Mouse (Mus musculus) kidney, embryonic 16.5 days (tissue): Measurements from ENCODE around the gene Prrt1. TPM values are rescaled to one million over a fixed set of nuclear protein-coding genes. Genes with fewer than 3 reads are reported as not detected.
A peak's percentile ranks its signal among the peaks of the same experiment; 100 is the strongest.

Source experiments
- ATAC-seq: fragments of 200-750 bp; cut with Nextera tagmentation; 2 replicates; pipeline ENCODE4 v1.8.0; 2017; ENCODE audit warnings: moderate TSS enrichment; ENCODE audit not compliant: low FRiP score, low TSS enrichment
- H3K27ac ChIP-seq: fragments of 300-500 bp; sonication (generic); 2 replicates; pipeline ENCODE4 v1.5.1; 2014; ENCODE audit warnings: low read length
- H3K27me3 ChIP-seq: fragments of 300-500 bp; sonication (generic); 2 replicates; pipeline ENCODE4 v1.6.1; 2014; ENCODE audit warnings: low read length, control low read depth, mixed read lengths; ENCODE audit not compliant: insufficient read depth
- H3K36me3 ChIP-seq: fragments of 300-500 bp; sonication (generic); 2 replicates; pipeline ENCODE4 v1.6.1; 2014; ENCODE audit warnings: low read length, control low read depth, mixed read lengths; ENCODE audit not compliant: insufficient read depth
- H3K4me1 ChIP-seq: fragments of 300-500 bp; sonication (generic); 2 replicates; pipeline ENCODE4 v1.6.1; 2014; ENCODE audit warnings: low read length, control low read depth, mixed read lengths; ENCODE audit not compliant: insufficient read depth
- H3K4me2 ChIP-seq: fragments of 300-500 bp; sonication (generic); replicated peaks from 2 replicates; pipeline ENCODE4 v1.6.1; 2014; ENCODE audit warnings: low read depth, low read length
- H3K4me3 ChIP-seq: fragments of 300-500 bp; sonication (generic); 2 replicates; pipeline ENCODE4 v1.5.1; 2014; ENCODE audit warnings: mild to moderate bottlenecking, low read length
- H3K9ac ChIP-seq: fragments of 300-500 bp; sonication (generic); replicated peaks from 2 replicates; pipeline ENCODE4 v1.6.1; 2014; ENCODE audit warnings: low read length
- H3K9me3 ChIP-seq: fragments of 300-500 bp; sonication (generic); 2 replicates; pipeline ENCODE4 v1.6.1; 2016; ENCODE audit warnings: low read length, control low read depth
- WGBS: fragments of 180-500 bp; shearing (Covaris S2); extraction: QIAGEN DNeasy Blood & Tissue Kit; methylation state at CpG from one replicate; pipeline ENCODE4 v1.1.7; 2014; 5-methylcytosine and 5-hydroxymethylcytosine counted together
- polyA plus RNA-seq: library from polyadenylated mRNA; unstranded; fragments of >200 nt; fragmentation: Nextera tagmentation; extraction: Ambion mirVana; gene quantifications from 2 replicates; pipeline ENCODE4 v1.2.1, GENCODE M21; 2015

The Prrt1 gene
- polyA plus RNA-seq, 1 experiment from 2014 or later, result 0.29 TPM

DNA sequence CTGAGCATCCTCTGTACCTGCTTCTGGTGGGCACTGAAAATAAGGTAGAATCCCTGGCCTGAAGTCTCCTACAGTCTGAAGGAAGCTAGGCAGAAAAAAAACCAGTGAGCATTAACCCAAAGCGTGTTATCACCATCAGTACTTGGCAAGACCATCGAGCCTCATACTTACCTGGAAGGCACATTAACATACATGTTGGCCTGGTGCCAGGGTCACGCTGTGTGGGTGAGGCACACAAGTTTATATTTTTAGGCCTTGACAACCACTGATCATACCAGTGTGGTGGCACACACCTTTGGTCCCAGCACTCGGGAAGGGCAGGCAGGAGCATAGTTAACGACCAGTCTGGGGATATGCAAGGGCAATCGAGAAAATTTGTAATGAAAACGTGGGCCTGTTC, 21.3 kb upstream of the Prrt1 start:
- no peak overlapping the region for H3K4me2 ChIP-seq
- WGBS, result 67% methylated on average over 7 of the region's 7 CpGs
- H3K4me3 ChIP-seq, result no peak overlapping the region
- H3K36me3 ChIP-seq, result peaks cover 26% of the 10 kb centered on the region
- peaks cover 40% of the 10 kb centered on the region for H3K4me1 ChIP-seq
- ATAC-seq, result no peak
- H3K27me3 ChIP-seq, result no peaks in the 10 kb centered on the region
- H3K9me3 ChIP-seq, result no peaks in the 10 kb centered on the region
- H3K27ac ChIP-seq, result peak overlapping the region; percentile 47; the same call in 1 of the 2 replicates
- no peak overlapping the region; the same call in 1 of the 2 replicates for H3K9ac ChIP-seq

DNA sequence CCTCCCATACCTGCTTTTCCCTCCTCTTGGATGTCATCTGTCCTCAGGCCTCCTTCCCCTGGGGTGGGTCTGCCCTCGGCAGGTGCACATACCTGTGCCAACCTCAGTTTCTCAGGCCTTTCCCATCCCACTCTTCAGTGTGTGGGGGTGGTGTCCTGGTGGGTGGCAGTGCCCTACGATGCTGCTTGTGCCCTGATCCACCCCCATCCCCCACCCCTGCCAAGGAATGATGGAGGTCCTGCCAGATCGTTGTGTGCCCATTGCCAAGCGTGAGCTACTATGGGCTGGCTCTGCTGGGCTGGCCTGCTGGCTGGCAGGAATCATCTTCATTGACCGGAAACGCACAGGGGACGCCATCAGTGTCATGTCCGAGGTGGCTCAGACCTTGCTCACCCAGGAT, 18.3 kb upstream of the Prrt1 start:
- Histone ChIP-seq H3K36me3 (peaks cover 50% of the 10 kb centered on the region), H3K27me3 (no peaks in the 10 kb centered on the region), H3K4me3 (no peak overlapping the region), H3K4me1 (peaks cover 29% of the 10 kb centered on the region), H3K4me2 (no peak overlapping the region), H3K9ac (no peak overlapping the region), H3K9me3 (no peaks in the 10 kb centered on the region), H3K27ac (no peak overlapping the region)
- WGBS, result 94% methylated on average over 8 of the region's 8 CpGs
- no peak for ATAC-seq

DNA sequence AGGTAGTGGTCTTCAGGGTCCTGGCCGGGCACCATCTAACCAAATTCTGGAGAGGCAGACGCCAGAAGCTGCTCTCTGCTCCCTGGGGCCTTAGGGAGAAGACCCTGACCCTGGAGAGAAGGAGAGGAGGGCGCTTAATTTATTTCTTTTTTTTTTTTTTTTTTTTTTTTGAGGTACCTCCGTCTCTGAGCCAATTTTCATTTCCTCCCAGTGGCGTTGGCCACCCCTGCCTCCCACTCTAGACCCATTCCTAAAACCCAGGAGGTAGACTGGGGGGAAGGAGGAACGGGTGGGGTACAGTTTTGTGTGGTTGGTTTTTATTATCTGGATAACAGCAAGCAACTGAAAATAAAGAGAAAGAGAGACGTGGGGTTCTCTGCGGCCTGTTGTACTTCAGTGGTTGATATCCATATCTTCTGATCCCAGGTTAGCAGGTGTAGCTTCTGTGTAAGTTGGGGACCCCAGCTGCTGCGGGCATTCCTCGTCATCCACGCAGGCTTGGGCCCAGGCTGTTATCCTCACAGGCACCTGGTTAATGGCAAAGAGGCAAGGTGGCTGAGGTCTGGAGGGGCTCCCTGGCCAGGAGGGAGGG, 16.2 kb upstream of the Prrt1 start:
- Histone ChIP-seq H3K9me3 (no peaks in the 10 kb centered on the region), H3K4me3 (no peak overlapping the region), H3K9ac (no peak overlapping the region), H3K36me3 (peaks cover 65% of the 10 kb centered on the region), H3K4me1 (peaks cover 10% of the 10 kb centered on the region), H3K27ac (no peak overlapping the region), H3K4me2 (no peak overlapping the region), H3K27me3 (no peaks in the 10 kb centered on the region)
- WGBS, result 80% methylated on average over 11 of the region's 11 CpGs
- ATAC-seq, result no peak

DNA sequence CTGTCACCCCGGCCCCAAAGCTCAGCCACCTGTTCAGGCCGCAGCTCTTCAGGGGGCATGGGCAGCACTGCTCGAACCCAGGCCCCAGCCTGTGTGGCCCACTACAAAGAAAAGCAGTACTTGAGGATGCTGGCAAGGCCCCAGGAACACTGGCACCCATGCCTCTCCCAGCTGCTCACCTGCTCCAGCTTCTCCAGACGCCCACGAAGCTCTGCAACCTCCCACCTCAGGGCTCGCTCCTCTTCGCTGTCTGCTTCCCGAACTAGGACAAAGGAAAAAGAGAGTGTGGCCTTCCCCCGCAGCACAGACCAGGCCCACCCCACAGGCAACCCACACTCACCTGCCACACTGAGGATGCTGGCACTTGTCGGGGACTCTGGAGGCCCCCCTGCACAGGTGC, 15.5 kb upstream of the Prrt1 start:
- 94% methylated on average over 10 of the region's 10 CpGs for WGBS
- ATAC-seq, result no peak
- H3K36me3 ChIP-seq, result peaks cover 66% of the 10 kb centered on the region

DNA sequence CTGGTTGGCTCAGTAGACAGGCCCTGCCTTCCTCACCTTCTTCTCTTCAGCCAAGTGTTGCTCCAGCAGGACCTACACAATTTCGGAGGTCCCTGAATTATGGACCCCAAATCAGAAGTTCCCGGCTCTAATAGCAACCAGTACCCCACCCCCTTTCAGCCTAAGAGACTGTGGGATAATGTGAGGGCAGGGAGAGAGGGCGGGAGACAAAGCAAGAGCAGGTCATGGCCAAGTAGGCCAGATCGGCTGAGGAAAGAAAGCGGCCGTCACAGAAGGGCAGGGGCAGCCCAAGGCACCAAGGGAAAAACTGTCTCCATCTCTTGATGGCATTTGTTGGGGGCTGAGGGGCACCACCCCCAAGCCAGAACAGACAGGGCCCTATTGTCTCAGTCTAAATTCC, 13.5 kb upstream of the Prrt1 start, which contains the start of gene Egfl8:
Egfl8 (minus strand) TSS at position 101 of the 400 bp plus-strand sequence.
- ATAC-seq, result no peak
- no peak within 1 kb of the TSS for H3K9ac ChIP-seq
- peak within 1 kb of the TSS; percentile 67 for H3K27ac ChIP-seq
- no peaks in the 10 kb centered on the region for H3K9me3 ChIP-seq
- WGBS, result 75% methylated on average over 6 of the region's 6 CpGs
- peaks cover 68% of the 10 kb centered on the region for H3K36me3 ChIP-seq
- no peaks in the 10 kb centered on the region for H3K4me1 ChIP-seq
- H3K4me2 ChIP-seq, result no peak within 1 kb of the TSS
- no peaks in the 10 kb centered on the region for H3K27me3 ChIP-seq
- no peak within 1 kb of the TSS for H3K4me3 ChIP-seq

More for the DNA sequence above, 15.5 kb upstream of the Prrt1 start:
- Histone ChIP-seq H3K4me2 (no peak overlapping the region), H3K4me1 (peaks cover 4% of the 10 kb centered on the region; the same call in 1 of the 2 replicates), H3K4me3 (no peak overlapping the region), H3K27me3 (no peaks in the 10 kb centered on the region), H3K9ac (no peak overlapping the region), H3K9me3 (no peaks in the 10 kb centered on the region), H3K27ac (no peak overlapping the region)

DNA sequence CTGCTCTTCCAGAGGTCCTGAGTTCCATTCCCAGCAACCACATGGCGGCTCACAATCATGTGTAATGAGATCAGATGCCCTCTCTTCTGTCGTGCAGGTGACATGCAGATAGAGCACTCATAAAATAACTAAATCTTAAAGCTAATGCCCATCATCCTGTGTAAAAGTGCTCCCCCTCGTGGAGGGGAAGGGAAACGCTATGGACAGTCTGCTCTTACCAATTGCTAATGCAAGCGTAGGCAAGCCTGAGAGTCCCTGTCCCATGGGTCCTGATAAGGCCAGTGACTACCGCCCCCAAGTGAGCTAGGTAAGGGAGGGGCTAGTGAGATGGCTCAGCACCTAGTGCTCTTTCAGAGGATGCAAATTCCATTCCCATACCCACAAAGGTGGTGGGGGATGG, 10.3 kb upstream of the Prrt1 start:
- H3K4me3 ChIP-seq, result no peak overlapping the region
- ATAC-seq, result no peak; the same call in 1 of the 2 replicates
- H3K4me1 ChIP-seq, result no peaks in the 10 kb centered on the region
- no peaks in the 10 kb centered on the region for H3K27me3 ChIP-seq
- no peak overlapping the region for H3K9ac ChIP-seq
- H3K27ac ChIP-seq, result no peak overlapping the region
- no peak overlapping the region for H3K4me2 ChIP-seq
- H3K36me3 ChIP-seq, result peaks cover 56% of the 10 kb centered on the region
- H3K9me3 ChIP-seq, result no peaks in the 10 kb centered on the region
- 21% methylated on average over 6 of the region's 6 CpGs for WGBS

DNA sequence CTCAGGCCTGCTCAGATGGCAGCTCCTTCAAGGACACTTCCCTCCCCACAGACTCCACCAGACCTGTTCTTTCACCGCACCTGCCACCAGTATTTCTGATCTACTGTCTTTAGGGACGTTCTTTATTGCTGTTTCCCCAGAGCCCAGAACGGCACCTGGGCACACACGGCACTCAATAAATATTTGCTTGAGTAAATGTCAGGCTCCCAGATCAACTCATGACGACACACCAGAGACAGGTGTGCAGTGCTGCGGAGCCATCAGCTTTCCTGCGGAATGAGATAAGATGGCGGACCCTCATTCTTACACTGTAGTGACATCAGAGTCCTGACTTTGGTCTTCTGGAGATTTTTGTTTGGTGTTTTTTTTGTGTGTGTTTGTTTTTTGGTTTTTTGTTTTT, 8.3 kb upstream of the Prrt1 start:
- no peak for ATAC-seq
- Histone ChIP-seq H3K27me3 (no peaks in the 10 kb centered on the region), H3K9ac (no peak overlapping the region), H3K4me1 (peaks cover 5% of the 10 kb centered on the region; the same call in 1 of the 2 replicates), H3K27ac (no peak overlapping the region), H3K9me3 (no peaks in the 10 kb centered on the region), H3K36me3 (peaks cover 49% of the 10 kb centered on the region), H3K4me2 (no peak overlapping the region), H3K4me3 (no peak overlapping the region)
- WGBS, result 85% methylated on average over 8 of the region's 8 CpGs

DNA sequence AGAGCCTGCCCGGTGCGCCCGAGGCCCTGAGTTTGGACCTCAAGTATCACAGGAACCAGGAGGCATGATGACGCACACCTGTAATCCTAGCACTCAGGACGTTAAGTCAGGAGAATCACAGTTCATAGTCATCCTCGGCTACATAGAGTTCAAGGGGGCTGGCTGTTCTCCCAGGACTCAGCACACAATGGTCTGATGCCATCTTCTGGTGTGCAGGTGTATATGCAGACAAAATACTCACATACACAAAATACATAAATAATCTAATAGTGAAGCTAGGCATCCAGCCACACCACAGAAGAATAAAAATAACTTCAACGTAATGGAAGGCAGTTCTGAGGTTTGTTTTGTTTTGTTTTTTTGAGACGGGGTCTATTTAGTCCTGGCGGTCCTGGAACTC, 6.2 kb upstream of the Prrt1 start:
- 78% methylated on average over 9 of the region's 9 CpGs for WGBS
- no peak for ATAC-seq
- peaks cover 34% of the 10 kb centered on the region for H3K36me3 ChIP-seq

DNA sequence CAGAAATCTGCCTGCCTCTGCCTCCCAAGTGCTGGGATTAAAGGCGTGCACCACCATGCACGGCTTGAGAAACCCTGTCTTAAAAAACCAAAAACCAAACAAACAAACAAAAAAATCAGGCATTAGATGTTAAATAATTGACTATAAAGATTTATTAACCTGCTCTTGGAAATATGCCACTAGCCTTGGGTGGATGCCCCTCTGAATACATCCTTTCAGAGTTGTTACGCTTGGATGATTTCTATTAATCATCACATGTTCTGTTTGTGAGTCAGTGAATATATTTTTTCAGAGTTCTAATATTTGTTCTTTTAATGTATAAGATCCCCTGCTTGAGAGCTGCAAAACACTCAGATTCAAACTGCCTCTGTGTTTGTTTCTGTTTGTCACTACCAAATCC, 4.4 kb upstream of the Prrt1 start:
- no peak overlapping the region for H3K9ac ChIP-seq
- peaks cover 5% of the 10 kb centered on the region for H3K27me3 ChIP-seq
- H3K4me1 ChIP-seq, result peaks cover 33% of the 10 kb centered on the region
- no peaks in the 10 kb centered on the region for H3K9me3 ChIP-seq
- H3K36me3 ChIP-seq, result peaks cover 25% of the 10 kb centered on the region
- no peak for ATAC-seq
- no peak overlapping the region for H3K4me2 ChIP-seq
- H3K4me3 ChIP-seq, result no peak overlapping the region
- WGBS, result 90% methylated on average over 3 of the region's 3 CpGs
- H3K27ac ChIP-seq, result no peak overlapping the region

More for the DNA sequence above, 6.2 kb upstream of the Prrt1 start:
- Histone ChIP-seq H3K9me3 (no peaks in the 10 kb centered on the region), H3K4me1 (peaks cover 15% of the 10 kb centered on the region), H3K9ac (no peak overlapping the region), H3K27ac (no peak overlapping the region), H3K4me3 (no peak overlapping the region), H3K4me2 (no peak overlapping the region), H3K27me3 (no peaks in the 10 kb centered on the region)

DNA sequence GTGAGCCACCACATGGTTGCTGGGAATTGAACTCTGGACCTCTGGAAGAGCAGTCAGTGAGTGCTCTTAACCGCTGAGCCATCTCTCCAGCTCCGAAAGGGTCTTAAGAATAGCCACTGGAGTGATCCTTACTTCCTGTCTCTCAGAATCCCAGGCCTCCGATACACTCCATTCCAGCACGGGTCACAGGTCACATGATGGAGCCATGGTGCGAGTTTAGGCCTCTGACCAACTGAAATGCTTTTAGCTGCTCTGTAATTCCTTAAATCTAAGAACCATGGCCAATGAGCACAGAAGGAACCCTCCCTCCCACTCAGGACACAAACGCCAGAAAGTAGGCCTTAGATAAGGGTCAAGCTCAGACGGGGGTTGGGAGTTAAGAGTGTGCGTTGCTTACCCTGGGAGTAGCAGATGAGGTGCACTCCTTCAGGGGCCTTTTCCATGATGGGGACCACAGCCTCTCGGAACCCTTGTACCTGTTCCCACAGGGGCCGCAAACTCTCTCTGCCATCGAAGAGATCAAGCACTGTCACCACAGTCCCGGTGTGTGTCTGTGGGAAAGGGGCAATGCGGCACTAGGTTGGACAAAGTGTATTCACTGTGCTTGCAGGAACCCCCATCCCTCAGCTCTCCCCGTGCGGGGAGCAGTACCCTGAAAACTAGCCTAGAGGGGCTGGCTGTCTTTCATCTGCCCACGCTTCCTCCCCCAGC, 3.1 kb upstream of the Prrt1 start:
- H3K36me3 ChIP-seq, result peaks cover 24% of the 10 kb centered on the region
- H3K27ac ChIP-seq, result peak overlapping the region; percentile 98
- no peaks in the 10 kb centered on the region for H3K9me3 ChIP-seq
- peaks cover 17% of the 10 kb centered on the region for H3K27me3 ChIP-seq
- 46% methylated on average over 16 of the region's 16 CpGs for WGBS
- H3K4me1 ChIP-seq, result peaks cover 45% of the 10 kb centered on the region
- peak; percentile 0; the same call in 1 of the 2 replicates for ATAC-seq
- peak overlapping the region; percentile 84 for H3K4me3 ChIP-seq
- peak overlapping the region; percentile 87 for H3K9ac ChIP-seq
- H3K4me2 ChIP-seq, result peak overlapping the region; percentile 87
